Mouse (Mus musculus) lung, postnatal 0 days (tissue): ENCODE measurements around the gene Fpgt.

Experiments
- CTCF ChIP-seq: IDR thresholded peaks from 2 replicates; pipeline ENCODE4 v1.5.1; 2016; ENCODE audit warnings: antibody characterized with exemption, mild to moderate bottlenecking
- EP300 ChIP-seq: IDR thresholded peaks from 2 replicates; pipeline ENCODE4 v1.6.1; 2016; ENCODE audit warnings: antibody characterized with exemption, mild to moderate bottlenecking, control low read depth

GRCm38 (mm10) chr3:155056606-155057005 is 36.6 kb downstream of the Fpgt start:
- TF ChIP-seq EP300 (no peak), CTCF (no peak)
